Comparison of ENCODE assay signal across 25 mouse cellular contexts in genomic region chr5:113250806-113251205, GRCm38 (mm10). TPM values are rescaled to one million over a fixed set of nuclear protein-coding genes. Genes with fewer than 3 reads are reported as not detected.
DNase-seq lines count a peak whose midpoint lies in the region; ATAC-seq lines count a peak whose summit lies in the region.
"Had no signal": no experiment of that assay in that cellular context is flagged by ENCODE, and none has a peak within 500 bp of the region (broad histone marks: within the 10 kb centered on the region; RNA-seq: fewer than 3 reads in every experiment).

No protein-coding gene starts in this region.

- 88% methylated on average over 11 of the region's 11 CpGs for WGBS in heart, embryonic 11.5 days (ENCODE audit: insufficient replicate concordance)
- WGBS in heart, embryonic 12.5 days = 91% methylated on average over 11 of the region's 11 CpGs

- no peak overlapping the region for H3K4me3 ChIP-seq in heart, embryonic 11.5 days (ENCODE audit: low read depth, low read length)
- no peak overlapping the region for H3K4me3 ChIP-seq in heart, embryonic 12.5 days
- H3K4me3 ChIP-seq: embryonic facial prominence, embryonic 13.5 days; forebrain, embryonic 12.5 days; heart, embryonic 10.5 days; hindbrain, embryonic 10.5 days had no signal

- 0 out of 2 replicates have a peak, but pooled peaks have one; percentile 35 for ATAC-seq in heart, embryonic 11.5 days (replicated peaks; ENCODE audit: insufficient number of reproducible peaks, low FRiP score, low TSS enrichment)
- ATAC-seq in heart, embryonic 12.5 days (ENCODE audit: insufficient number of reproducible peaks, low FRiP score) = no peak
- ATAC-seq: activated CD4-positive, CD25-positive, alpha-beta regulatory T cell, adult 4 months; forebrain, embryonic 16.5 days; hindbrain, embryonic 16.5 days; Patski had no signal

- H3K9me3 ChIP-seq in heart, embryonic 11.5 days (replicated peaks; ENCODE audit: control insufficient read depth, low read length) = no peaks in the 10 kb centered on the region
- H3K9me3 ChIP-seq in heart, embryonic 12.5 days (replicated peaks) = no peaks in the 10 kb centered on the region
- H3K9me3 ChIP-seq: embryonic facial prominence, embryonic 13.5 days; forebrain, embryonic 12.5 days; heart, embryonic 10.5 days; hindbrain, embryonic 10.5 days had no signal

- peaks cover 4% of the 10 kb centered on the region; the same call in 1 of the 2 replicates for H3K4me1 ChIP-seq in heart, embryonic 11.5 days (ENCODE audit: control insufficient read depth, insufficient read depth, low read length)
- peaks cover 6% of the 10 kb centered on the region; the same call in 1 of the 2 replicates for H3K4me1 ChIP-seq in heart, embryonic 12.5 days (replicated peaks)
- H3K4me1 ChIP-seq: embryonic facial prominence, embryonic 13.5 days; forebrain, embryonic 12.5 days; heart, embryonic 10.5 days; hindbrain, embryonic 10.5 days had no signal

- no peaks in the 10 kb centered on the region for H3K36me3 ChIP-seq in heart, embryonic 11.5 days (ENCODE audit: control insufficient read depth, insufficient read depth, low read length)
- no peaks in the 10 kb centered on the region for H3K36me3 ChIP-seq in heart, embryonic 12.5 days
- H3K36me3 ChIP-seq: embryonic facial prominence, embryonic 13.5 days; heart, embryonic 10.5 days had no signal

- H3K27ac ChIP-seq in heart, embryonic 11.5 days (ENCODE audit: low read depth, low read length) = no peak overlapping the region
- no peak overlapping the region for H3K27ac ChIP-seq in heart, embryonic 12.5 days (ENCODE audit: poor library complexity, severe bottlenecking)
- H3K27ac ChIP-seq: embryonic facial prominence, embryonic 13.5 days; forebrain, embryonic 12.5 days; heart, embryonic 10.5 days; hindbrain, embryonic 10.5 days had no signal

- H3K9ac ChIP-seq in heart, embryonic 11.5 days (ENCODE audit: low read depth, low read length) = no peak overlapping the region
- H3K9ac ChIP-seq in heart, embryonic 12.5 days = no peak overlapping the region
- H3K9ac ChIP-seq: embryonic facial prominence, embryonic 13.5 days; forebrain, embryonic 12.5 days had no signal

- 0 out of 2 replicates have a peak, but pooled peaks cover 2% of the 10 kb centered on the region for H3K27me3 ChIP-seq in heart, embryonic 11.5 days (ENCODE audit: control insufficient read depth, insufficient read depth, low read length)
- no peaks in the 10 kb centered on the region for H3K27me3 ChIP-seq in heart, embryonic 12.5 days (replicated peaks)
- H3K27me3 ChIP-seq: embryonic facial prominence, embryonic 13.5 days; forebrain, embryonic 12.5 days had no signal

- peak; percentile 57 for DNase-seq in layer of hippocampus, adult 9-11 months
- no peak for DNase-seq in layer of hippocampus, postnatal 25 days (ENCODE audit: extremely low spot score in 1 of 2, low spot score in 1 of 2)
- peak; percentile 36 for DNase-seq in right cerebral cortex, postnatal 25 days
- DNase-seq in right cerebral cortex, postnatal 10 days (ENCODE audit: low spot score in 2 of 2) = no peak
- DNase-seq: adrenal gland, postnatal 14 days; cerebellum, adult 18-20 months; cerebellum, adult 9-11 months; cerebellum, postnatal 36 days; gastrocnemius, postnatal 10 days; heart, adult 18-20 months had no signal

- H3K4me2 ChIP-seq in heart, embryonic 11.5 days = no peak overlapping the region
- no peak overlapping the region for H3K4me2 ChIP-seq in heart, embryonic 12.5 days
- H3K4me2 ChIP-seq: embryonic facial prominence, embryonic 13.5 days; forebrain, embryonic 12.5 days had no signal

RNA-seq across cellular contexts. Expression of gene Tmem211, which starts 24.1 kb away (rescaled TPM):
- not detected in 2 replicates for polyA plus RNA-seq in heart, embryonic 11.5 days (2014; fragmentation: Nextera tagmentation; extraction: Ambion mirVana)
- polyA plus RNA-seq in heart, embryonic 12.5 days (2016; fragmentation: Nextera tagmentation; extraction: Ambion mirVana) = not detected in 2 replicates
- not detected for total RNA-seq in layer of hippocampus, postnatal 25 days (2021)
- total RNA-seq: adrenal gland, adult 18-20 months; adrenal gland, postnatal 14 days; CH12.LX; gastrocnemius, postnatal 10 days; gastrocnemius, postnatal 4 days; heart, adult 18-20 months; heart, postnatal 25 days had no signal
- polyA plus RNA-seq: activated CD4-positive, CD25-positive, alpha-beta regulatory T cell, adult 4 months; embryonic facial prominence, embryonic 13.5 days; forebrain, embryonic 16.5 days; heart, embryonic 10.5 days; heart, embryonic 16.5 days; hindbrain, embryonic 10.5 days; hindbrain, embryonic 16.5 days; Patski had no signal

RNA-seq across cellular contexts. Expression of gene 2900026A02Rik, which starts 29.8 kb away (rescaled TPM):
- polyA plus RNA-seq in heart, embryonic 11.5 days (2014; fragmentation: Nextera tagmentation; extraction: Ambion mirVana) = 7.0 and 9.7 TPM in 2 replicates
- polyA plus RNA-seq in heart, embryonic 12.5 days (2016; fragmentation: Nextera tagmentation; extraction: Ambion mirVana) = 20.0 and 22.8 TPM in 2 replicates
- total RNA-seq in layer of hippocampus, postnatal 25 days (2021) = 10 to 100 TPM; 61.2 to 64.5 TPM

RNA-seq across cellular contexts. Expression of gene Sgsm1, which starts 59.8 kb away (rescaled TPM):
- polyA plus RNA-seq in heart, embryonic 11.5 days (2014; fragmentation: Nextera tagmentation; extraction: Ambion mirVana) = 2.6 and 3.5 TPM in 2 replicates
- 2.4 and 3.0 TPM in 2 replicates for polyA plus RNA-seq in heart, embryonic 12.5 days (2016; fragmentation: Nextera tagmentation; extraction: Ambion mirVana)
- 10 to 100 TPM; 71.0 to 83.1 TPM for total RNA-seq in layer of hippocampus, postnatal 25 days (2021)
- polyA plus RNA-seq: activated CD4-positive, CD25-positive, alpha-beta regulatory T cell, adult 4 months had no signal

Comparison
In these comparisons a context has a peak if more than half of its experiments do, and no peak if none do; other contexts are left out.
1. DNase-seq: peak in layer of hippocampus, adult 9-11 months (single experiment) and right cerebral cortex, postnatal 25 days (single experiment); none in layer of hippocampus, postnatal 25 days (0 of 2) and right cerebral cortex, postnatal 10 days (0 of 2).